Mouse (Mus musculus) intestine, embryonic 16.5 days (tissue): Measurements from ENCODE around the gene Ncoa5. TPM values are rescaled to one million over a fixed set of nuclear protein-coding genes. Genes with fewer than 3 reads are reported as not detected.

Source experiments
- ATAC-seq: fragments of 200-750 bp; cut with Nextera tagmentation; 2 replicates; pipeline ENCODE4 v1.8.0; 2017; ENCODE audit warnings: moderate TSS enrichment, moderate library complexity
- H3K27ac ChIP-seq: fragments of 300-500 bp; sonication (generic); 2 replicates; pipeline ENCODE4 v1.5.1; 2014; ENCODE audit warnings: mild to moderate bottlenecking, low read length
- H3K27me3 ChIP-seq: fragments of 300-500 bp; sonication (generic); replicated peaks from 2 replicates; pipeline ENCODE4 v1.6.1; 2014; ENCODE audit warnings: low read length, control low read depth, mixed read lengths; ENCODE audit not compliant: control insufficient read depth, insufficient read depth
- H3K36me3 ChIP-seq: fragments of 300-500 bp; sonication (generic); 2 replicates; pipeline ENCODE4 v1.6.1; 2014; ENCODE audit warnings: low read length, control low read depth; ENCODE audit not compliant: control insufficient read depth, insufficient read depth
- H3K4me1 ChIP-seq: fragments of 300-500 bp; sonication (generic); 2 replicates; pipeline ENCODE4 v1.6.1; 2014; ENCODE audit warnings: low read length, control low read depth, mixed read lengths; ENCODE audit not compliant: control insufficient read depth, insufficient read depth
- H3K4me2 ChIP-seq: fragments of 300-500 bp; sonication (generic); 2 replicates; pipeline ENCODE4 v1.6.1; 2014; ENCODE audit warnings: low read depth, low read length, control low read depth
- H3K4me3 ChIP-seq: fragments of 300-500 bp; sonication (generic); 2 replicates; pipeline ENCODE4 v1.5.1; 2014; ENCODE audit warnings: mild to moderate bottlenecking, low read length
- H3K9ac ChIP-seq: fragments of 300-500 bp; sonication (generic); 2 replicates; pipeline ENCODE4 v1.6.1; 2014; ENCODE audit warnings: low read depth, low read length
- H3K9me3 ChIP-seq: fragments of 300-500 bp; sonication (generic); 2 replicates; pipeline ENCODE4 v1.6.1; 2016; ENCODE audit warnings: low read length, control low read depth; ENCODE audit not compliant: control insufficient read depth
- WGBS: fragments of 180-500 bp; shearing (Covaris S2); extraction: QIAGEN DNeasy Blood & Tissue Kit; methylation state at CpG from one replicate; pipeline ENCODE4 v1.1.7; 2014; 5-methylcytosine and 5-hydroxymethylcytosine counted together
- polyA plus RNA-seq: library from polyadenylated mRNA; unstranded; fragments of >200 nt; fragmentation: Nextera tagmentation; extraction: Ambion mirVana; gene quantifications from 2 replicates; pipeline ENCODE4 v1.2.1, GENCODE M21; 2015

Ncoa5 gene
- polyA plus RNA-seq: 41.4 and 42.4 TPM in 2 replicates

DNA sequence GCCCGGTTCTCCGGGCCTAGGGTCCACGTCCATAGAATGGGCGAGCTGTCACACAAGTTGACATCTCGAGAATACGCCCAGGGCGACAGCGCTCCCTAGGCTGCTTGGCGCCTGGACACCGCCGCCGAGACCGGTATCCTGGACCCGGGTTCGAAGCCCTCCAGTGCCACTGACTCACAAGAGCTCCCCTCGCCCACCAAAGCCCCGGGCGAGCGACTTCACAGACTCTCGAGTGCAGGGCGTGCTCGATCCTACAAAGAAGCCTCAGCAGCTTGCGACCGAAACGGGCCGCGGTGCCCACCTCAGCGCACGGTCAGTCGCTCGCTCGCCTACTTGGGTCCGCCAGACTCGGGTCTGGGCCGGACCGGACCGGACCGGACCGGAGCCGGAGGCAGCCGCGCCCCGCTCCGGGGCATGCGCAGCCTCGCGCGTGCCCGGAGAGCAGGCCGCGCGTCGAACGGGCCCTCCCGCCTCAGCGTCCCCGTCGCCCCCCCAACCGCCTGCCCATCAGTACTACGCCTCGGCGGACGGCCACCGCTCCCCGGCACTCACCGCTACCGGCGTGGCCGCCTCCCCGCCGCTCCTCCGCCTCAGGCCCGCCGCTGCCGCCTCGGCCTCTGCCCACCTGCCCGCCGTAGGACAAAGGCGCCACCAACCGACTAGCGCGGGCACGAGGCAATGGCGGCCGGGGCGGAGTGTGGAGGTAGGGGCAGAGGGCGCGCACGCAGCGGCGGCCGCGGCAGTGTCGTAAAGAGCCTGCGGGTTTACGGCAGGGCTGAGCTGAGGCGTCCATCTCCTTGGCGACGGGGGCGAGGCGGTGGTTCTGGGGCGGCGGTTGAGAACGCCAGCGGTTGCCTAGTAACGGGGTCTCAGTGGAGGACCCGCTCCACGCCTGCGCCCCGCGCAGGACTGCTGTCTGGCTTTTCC, at the start of gene Ncoa5:
Gene Ncoa5 (minus strand): TSS at position 737 of the 927 bp plus-strand sequence.
- peak within 1 kb of the TSS; percentile 76; the same call in 1 of the 2 replicates for H3K27ac ChIP-seq
- WGBS: under 1% methylated on average over 106 of the region's 111 CpGs
- H3K4me2 ChIP-seq: peak within 1 kb of the TSS; percentile 83
- H3K9ac ChIP-seq: peak within 1 kb of the TSS; percentile 99
- H3K27me3 ChIP-seq: 0 out of 2 replicates have a peak, but pooled peaks cover 3% of the 10 kb centered on the region
- H3K36me3 ChIP-seq: no peaks in the 10 kb centered on the region
- peaks cover 10% of the 10 kb centered on the region for H3K4me1 ChIP-seq
- ATAC-seq: peak; percentile 97
- no peaks in the 10 kb centered on the region for H3K9me3 ChIP-seq
- H3K4me3 ChIP-seq: peak within 1 kb of the TSS; percentile 98

DNA sequence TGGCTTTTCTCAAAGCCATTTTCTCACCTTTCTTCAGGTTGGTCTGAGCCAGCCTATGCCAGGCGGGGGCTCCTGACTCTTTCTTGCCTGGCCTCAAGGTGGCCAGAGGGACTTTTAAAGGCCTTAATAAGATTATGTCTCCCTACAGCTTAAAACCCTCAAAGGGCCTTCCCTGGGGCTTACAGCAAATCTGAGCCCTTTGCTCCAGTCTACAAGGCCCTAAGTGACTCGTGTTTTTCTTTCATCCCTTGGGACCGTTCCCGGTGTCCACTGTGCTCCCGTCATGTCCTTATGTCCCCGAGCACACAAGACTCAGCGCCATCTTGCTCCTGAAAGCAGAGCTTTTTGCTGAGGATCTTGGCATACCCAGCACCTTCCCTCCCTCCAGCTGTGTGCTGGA, 46.6 kb upstream of the Ncoa5 start:
- Histone ChIP-seq H3K9me3 (no peaks in the 10 kb centered on the region), H3K4me3 (no peak overlapping the region), H3K4me2 (no peak overlapping the region), H3K36me3 (no peaks in the 10 kb centered on the region), H3K9ac (no peak overlapping the region), H3K27ac (no peak overlapping the region), H3K4me1 (no peaks in the 10 kb centered on the region), H3K27me3 (peaks cover 39% of the 10 kb centered on the region)
- WGBS: 29% methylated on average over 7 of the region's 7 CpGs
- no peak for ATAC-seq

DNA sequence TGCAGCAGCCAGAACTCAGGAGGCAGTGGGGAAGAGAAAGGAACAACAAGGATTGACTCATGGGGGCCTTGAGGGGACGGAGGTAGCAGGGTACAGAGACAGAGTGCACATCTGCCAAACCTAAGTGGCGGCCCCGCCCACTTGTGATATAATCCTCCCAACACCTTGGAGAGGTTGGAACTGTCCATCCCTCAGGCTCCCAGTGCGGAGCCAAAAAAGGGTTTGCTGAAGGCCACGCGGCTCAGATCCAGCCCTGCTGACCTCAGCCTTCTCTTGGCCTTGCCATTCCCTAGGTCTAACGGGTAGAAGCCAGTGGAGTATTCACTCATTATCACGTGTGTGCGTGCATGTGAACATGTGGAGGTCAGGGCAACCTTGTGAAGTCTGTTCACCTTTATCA, 46.0 kb upstream of the Ncoa5 start:
- Histone ChIP-seq H3K27me3 (peaks cover 45% of the 10 kb centered on the region), H3K9me3 (no peaks in the 10 kb centered on the region), H3K4me3 (no peak overlapping the region), H3K4me2 (no peak overlapping the region), H3K9ac (no peak overlapping the region), H3K4me1 (no peaks in the 10 kb centered on the region), H3K36me3 (no peaks in the 10 kb centered on the region), H3K27ac (no peak overlapping the region)
- ATAC-seq: no peak
- 20% methylated on average over 9 of the region's 9 CpGs for WGBS

DNA sequence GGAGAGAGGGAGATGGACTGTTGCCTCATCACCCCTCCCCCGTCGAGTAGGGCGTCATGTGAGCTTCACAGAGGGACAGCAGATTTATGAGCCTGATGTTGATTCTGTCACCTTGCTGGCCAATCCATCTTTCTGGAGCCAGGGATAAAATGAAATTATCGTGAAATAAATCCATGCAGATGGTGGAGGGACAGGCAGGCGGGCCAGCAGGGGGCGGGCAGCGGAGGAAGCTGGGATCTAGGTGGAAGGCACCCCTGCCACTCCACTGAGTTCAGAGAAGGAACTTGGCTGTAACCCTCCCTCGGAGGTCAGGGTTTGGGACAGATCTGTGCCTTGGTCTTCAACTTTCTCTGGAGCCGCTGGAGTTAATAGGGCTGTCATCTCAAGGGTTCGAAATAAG, 43.9 kb upstream of the Ncoa5 start:
- Histone ChIP-seq H3K4me3 (no peak overlapping the region), H3K4me2 (no peak overlapping the region), H3K27me3 (peaks cover 58% of the 10 kb centered on the region), H3K9me3 (no peaks in the 10 kb centered on the region), H3K36me3 (no peaks in the 10 kb centered on the region), H3K4me1 (no peaks in the 10 kb centered on the region), H3K27ac (no peak overlapping the region), H3K9ac (no peak overlapping the region)
- WGBS: 20% methylated on average over 10 of the region's 10 CpGs
- ATAC-seq: no peak

DNA sequence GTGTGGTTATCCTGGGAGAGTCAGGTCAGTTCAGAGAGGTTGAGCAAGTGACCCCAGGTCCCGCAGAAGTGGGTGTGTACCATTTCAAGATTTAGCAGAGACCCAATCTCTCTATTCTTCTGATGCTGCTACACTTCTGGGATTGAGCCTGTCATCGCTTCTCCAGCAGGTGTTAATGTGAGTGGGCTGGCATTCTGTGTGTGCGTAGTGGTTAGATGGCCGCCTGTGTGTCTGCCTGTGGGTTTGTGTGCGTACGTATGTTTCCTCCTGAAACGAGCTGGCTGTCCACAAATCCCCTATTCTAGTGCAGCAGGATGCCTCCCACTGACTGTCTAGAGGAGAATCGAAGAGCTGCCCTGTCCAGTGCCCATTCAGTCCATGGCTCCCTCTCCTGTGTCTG, 43.4 kb upstream of the Ncoa5 start:
- Histone ChIP-seq H3K4me2 (no peak overlapping the region), H3K9me3 (no peaks in the 10 kb centered on the region), H3K4me3 (no peak overlapping the region), H3K27ac (no peak overlapping the region), H3K27me3 (peaks cover 64% of the 10 kb centered on the region), H3K4me1 (no peaks in the 10 kb centered on the region), H3K36me3 (no peaks in the 10 kb centered on the region), H3K9ac (no peak overlapping the region)
- ATAC-seq: no peak
- WGBS: 61% methylated on average over 8 of the region's 8 CpGs

DNA sequence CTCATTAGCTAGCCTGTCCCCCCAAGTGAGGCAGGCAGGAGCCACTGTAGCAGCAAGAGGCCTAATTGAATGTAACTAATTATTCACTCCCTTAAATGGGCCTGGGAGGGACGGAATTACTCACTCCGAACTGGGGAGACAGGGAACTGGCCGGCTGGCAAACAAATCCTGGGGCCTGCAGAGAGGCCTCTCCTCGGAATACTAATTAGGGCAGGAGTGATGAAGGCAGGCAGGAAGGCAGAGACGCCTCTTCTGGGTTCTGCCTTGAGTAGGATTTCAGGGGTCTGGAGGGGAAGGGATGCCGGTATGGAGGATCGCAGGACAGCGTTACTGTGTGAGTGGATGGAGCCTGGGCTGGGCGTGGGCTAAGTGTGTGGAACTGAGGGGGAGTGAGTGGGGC, 42.4 kb upstream of the Ncoa5 start:
- no peaks in the 10 kb centered on the region for H3K4me1 ChIP-seq
- no peak overlapping the region for H3K9ac ChIP-seq
- no peaks in the 10 kb centered on the region for H3K36me3 ChIP-seq
- H3K9me3 ChIP-seq: no peaks in the 10 kb centered on the region
- no peak overlapping the region for H3K4me2 ChIP-seq
- H3K27ac ChIP-seq: no peak overlapping the region
- WGBS: 14% methylated on average over 9 of the region's 9 CpGs
- H3K4me3 ChIP-seq: no peak overlapping the region
- ATAC-seq: no peak
- H3K27me3 ChIP-seq: peaks cover 65% of the 10 kb centered on the region

DNA sequence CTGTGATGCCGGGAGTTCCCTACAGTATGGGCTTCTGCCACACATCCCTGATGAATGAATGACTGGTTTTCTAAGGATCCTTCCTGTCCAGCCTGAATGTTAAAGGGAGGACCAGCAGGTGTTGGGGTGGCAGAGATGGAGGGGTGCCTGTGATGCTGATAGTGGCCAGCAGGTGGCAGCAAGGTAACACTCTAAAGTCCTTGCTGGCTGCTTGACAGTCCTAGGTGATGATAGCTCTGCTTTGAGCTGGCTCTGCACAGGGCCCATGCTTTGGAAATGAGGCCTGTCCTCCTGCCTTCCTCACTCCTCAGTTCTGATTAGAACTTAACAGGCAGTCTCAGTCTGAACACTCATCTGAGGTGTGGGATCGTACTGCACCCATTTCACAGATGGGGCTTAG, 40.3 kb upstream of the Ncoa5 start:
- no peak overlapping the region for H3K9ac ChIP-seq
- H3K4me3 ChIP-seq: no peak overlapping the region
- H3K36me3 ChIP-seq: no peaks in the 10 kb centered on the region
- H3K4me1 ChIP-seq: peaks cover 4% of the 10 kb centered on the region; the same call in 1 of the 2 replicates
- WGBS: 42% methylated on average over 2 of the region's 2 CpGs
- ATAC-seq: 0 out of 2 replicates have a peak, but pooled peaks have one; percentile 31
- H3K27me3 ChIP-seq: peaks cover 61% of the 10 kb centered on the region
- no peak overlapping the region for H3K4me2 ChIP-seq
- no peaks in the 10 kb centered on the region for H3K9me3 ChIP-seq
- H3K27ac ChIP-seq: no peak overlapping the region

DNA sequence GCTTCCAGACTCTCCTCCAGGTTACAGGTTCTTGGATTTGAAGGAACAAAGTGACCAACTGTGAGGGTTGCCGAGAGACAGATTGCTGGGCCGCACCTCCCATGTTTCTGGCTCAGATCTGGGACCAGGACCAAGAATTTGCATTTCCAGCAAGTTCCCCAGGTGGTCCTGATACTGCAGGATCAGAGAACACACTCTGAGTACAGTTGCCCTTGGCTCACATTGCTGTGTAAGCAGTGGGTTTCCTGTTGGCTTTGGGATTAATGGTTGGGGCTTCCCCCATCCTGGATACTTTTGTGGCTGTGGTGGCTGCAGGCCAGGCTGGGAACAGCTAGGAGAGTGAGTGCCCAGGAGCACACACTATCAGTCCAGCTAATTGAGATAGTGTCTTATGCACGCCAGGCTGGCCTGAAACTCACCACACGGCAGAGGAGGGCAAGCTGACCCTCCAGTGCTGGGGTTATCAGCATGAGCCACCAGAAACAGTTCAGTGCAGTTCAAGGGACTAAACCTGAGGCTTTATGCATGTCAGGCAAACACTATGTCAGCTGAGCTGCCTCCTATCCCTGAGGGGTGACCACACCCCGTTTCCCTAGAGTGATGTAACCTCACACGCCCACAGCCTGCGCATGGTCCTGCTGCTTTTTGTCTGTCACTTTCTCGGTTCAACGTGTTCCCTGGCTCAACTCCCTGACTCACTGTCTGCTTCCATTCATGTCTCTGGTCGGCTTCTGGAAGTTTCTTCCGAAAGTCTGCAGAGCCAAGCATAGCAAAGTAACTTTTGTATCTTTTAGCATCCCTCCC, 39.6 kb upstream of the Ncoa5 start:
- H3K9me3 ChIP-seq: no peaks in the 10 kb centered on the region
- no peak overlapping the region for H3K4me2 ChIP-seq
- no peaks in the 10 kb centered on the region for H3K36me3 ChIP-seq
- 39% methylated on average over 11 of the region's 11 CpGs for WGBS
- H3K9ac ChIP-seq: no peak overlapping the region
- H3K4me3 ChIP-seq: no peak overlapping the region
- peaks cover 54% of the 10 kb centered on the region for H3K27me3 ChIP-seq
- peaks cover 4% of the 10 kb centered on the region; the same call in 1 of the 2 replicates for H3K4me1 ChIP-seq
- no peak overlapping the region for H3K27ac ChIP-seq
- no peak for ATAC-seq

DNA sequence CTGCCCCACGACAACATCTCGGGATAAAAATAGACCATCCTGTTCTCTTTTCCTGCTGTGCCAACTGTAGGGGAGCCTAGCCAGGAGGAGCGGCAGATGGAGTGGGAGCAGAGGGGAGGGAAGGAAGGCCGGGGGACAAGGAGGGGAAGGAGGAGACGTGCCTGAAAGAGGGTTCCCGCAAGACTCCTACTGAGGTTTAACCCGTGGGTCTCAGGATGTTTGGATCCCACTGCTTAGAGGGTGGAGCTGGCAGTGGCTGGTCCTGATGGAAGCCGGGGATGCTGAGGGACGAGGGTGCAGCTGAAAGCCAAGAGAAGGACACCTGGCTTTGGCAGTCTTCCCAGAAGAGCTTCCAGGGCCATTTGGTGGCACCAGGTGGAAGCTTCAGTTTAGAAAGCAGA, 38.7 kb upstream of the Ncoa5 start:
- H3K27me3 ChIP-seq: peaks cover 45% of the 10 kb centered on the region
- peaks cover 4% of the 10 kb centered on the region; the same call in 1 of the 2 replicates for H3K4me1 ChIP-seq
- H3K4me2 ChIP-seq: no peak overlapping the region
- no peak for ATAC-seq
- 22% methylated on average over 9 of the region's 9 CpGs for WGBS
- H3K27ac ChIP-seq: no peak overlapping the region
- no peaks in the 10 kb centered on the region for H3K36me3 ChIP-seq
- no peaks in the 10 kb centered on the region for H3K9me3 ChIP-seq
- no peak overlapping the region for H3K9ac ChIP-seq
- no peak overlapping the region for H3K4me3 ChIP-seq
